Mouse (Mus musculus) NIH3T3 (cell line): ENCODE data around the gene Ptrhd1.
"Not testable (repeated sequence)": the region's sequence is repeated elsewhere in the genome, so short reads cannot be mapped to it uniquely, and the experiment has no call there.

Experiments
- DNase-seq: peaks from one replicate; pipeline ENCODE4 v3.0.0-alpha.2; 2012; ENCODE audit warnings: low read depth

Gene Ptrhd1

DNA sequence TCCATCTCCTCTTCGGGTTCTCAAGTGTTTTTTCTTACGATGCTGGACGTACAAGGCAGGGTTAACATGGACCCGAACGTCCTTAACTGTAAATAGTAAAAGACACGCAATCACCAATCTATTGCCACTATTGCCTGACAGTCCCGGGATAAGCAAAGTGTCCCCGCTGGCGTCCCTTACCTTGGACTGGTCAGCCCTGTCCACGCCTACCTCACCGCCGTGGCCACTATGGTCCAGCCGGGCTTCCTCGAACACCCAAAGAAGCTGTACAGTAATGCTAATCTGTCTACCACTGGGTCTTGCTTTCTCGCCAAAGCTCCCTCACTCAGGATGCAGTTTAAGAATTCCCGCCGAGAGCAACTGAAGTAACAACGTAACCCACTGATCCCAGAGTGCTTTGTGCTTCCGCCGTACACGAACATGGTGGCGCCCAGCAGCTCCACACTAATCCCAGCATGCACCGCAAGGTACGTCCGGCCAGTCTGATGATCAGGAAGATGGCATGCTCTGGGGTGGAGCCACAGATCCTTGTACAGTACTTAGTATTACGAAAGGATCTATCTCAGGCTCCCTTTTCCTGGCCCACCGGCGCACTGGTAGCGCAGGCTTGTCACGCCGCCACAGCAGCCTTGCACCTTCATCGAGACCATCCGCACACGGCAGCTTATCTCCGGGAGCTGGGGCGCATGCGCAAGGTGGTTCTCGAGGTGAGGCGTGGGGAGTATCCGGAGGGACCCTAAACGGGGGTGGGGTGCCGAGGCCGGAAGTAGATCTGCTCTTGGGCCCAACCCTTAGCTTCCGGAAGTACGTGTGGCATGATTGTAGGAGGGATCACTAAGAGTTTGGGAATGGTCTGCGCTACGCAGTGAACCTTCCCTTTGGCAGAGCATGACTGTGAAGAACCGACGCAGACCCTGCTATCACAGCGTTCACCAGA lies at the start of gene Ptrhd1, which contains the start of gene Cenpo:
TSS of gene Ptrhd1 (plus strand) at position 456 of the 937 bp plus-strand sequence.
TSS of gene Cenpo (minus strand) at position 723 of the 937 bp plus-strand sequence.
- peak; percentile 96 for DNase-seq

DNA sequence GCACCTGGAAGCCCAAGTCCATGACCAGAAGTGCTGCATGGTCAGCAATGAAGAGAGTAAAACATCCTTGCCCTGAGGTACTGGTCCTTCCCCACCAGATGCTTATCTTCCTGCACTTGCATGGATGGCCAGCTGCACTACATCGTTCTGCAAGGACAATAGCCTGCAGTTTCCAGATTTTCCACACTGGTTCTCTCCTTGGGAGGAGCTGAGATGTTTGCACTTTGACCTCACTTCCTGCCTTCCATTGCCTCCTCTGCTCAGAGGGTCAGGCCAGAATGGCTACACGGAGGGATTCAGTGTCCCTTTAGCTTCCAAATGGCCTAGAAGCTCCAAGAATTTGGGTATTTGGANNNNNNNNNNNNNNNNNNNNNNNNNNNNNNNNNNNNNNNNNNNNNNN lies 49.2 kb upstream of the Ptrhd1 start:
- no peak for DNase-seq

DNA sequence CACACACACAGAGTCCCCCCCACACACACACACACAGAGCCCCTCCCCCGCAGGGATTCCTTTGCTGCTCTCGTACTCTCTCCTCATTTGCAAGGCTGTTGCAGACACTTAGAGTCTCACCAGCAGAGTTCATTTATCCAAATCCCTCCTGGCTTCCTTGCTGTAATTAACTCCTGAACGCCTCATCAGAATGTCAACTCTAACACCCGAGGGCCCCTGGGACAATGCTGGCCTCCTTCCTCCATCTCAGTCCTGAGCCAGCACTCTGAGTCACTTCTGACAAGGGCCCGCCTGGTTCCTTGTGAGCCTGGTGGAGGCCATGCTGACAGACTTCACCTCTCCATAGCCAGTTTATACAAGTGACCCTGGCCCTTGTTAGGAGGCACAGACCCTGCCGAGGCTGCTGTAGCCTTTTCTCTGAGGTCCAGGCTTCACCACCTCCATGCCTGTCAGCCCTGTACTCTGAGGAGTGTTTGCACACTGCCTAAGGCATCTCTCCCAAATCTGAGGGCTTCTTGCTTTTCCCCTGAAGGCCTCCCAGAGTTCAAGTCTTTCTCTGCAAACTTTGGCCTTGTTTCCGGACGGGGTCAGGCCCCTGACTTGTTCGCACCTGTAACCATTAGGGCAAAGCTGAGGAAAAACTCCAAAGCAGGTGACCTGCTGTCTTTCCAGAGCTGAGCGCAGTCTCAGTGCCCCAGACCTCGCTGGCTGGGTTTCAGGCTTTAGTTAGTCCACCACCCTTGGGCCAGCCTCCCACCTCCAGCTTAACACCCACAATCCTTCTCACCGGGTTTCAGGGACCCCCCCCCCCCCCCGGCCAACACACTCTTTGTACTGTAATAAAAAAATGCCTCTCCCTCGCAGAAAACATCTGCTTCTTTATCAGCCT lies 45.4 kb upstream of the Ptrhd1 start:
- DNase-seq: peak; percentile 95

DNA sequence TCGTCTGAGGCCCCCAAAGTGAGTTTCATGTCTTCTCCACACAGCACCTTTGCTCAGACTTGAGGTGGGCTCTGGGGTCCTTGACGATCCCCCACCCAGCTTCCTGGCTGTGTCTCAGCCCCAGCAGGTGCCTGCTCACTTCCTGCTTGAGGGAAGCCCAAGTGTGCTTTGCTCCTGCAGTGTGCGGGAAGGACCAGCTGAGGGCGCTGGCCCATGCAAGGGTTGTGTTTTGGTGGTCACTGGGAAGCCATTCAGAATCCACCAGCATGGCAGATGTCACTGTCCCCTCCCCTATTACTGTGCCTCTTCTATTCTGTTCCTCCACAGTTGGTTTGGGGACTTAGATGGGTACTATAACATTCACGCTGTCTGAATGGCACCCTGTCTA lies 44.8 kb upstream of the Ptrhd1 start:
- DNase-seq: peak; percentile 45

DNA sequence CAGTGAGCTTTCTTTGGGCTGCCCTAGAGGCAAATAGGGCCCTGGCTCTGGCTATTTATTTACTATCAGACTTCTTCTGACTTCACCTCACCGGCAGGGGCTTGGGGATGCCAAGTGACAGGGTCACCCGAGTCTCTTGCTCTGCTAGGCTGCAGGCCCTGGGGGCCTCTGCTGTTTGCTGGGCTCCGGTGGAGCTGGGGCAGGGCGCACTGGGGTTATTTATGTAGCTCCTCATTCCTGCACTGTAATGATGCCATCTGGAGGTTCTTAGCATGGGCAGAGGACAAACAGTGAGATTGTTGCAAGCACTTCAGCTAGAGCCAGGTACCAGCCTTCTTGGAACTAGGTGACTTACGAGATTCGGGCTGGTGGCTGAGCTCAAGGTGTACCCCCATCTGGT lies 41.3 kb upstream of the Ptrhd1 start:
- DNase-seq: peak; percentile 18

DNA sequence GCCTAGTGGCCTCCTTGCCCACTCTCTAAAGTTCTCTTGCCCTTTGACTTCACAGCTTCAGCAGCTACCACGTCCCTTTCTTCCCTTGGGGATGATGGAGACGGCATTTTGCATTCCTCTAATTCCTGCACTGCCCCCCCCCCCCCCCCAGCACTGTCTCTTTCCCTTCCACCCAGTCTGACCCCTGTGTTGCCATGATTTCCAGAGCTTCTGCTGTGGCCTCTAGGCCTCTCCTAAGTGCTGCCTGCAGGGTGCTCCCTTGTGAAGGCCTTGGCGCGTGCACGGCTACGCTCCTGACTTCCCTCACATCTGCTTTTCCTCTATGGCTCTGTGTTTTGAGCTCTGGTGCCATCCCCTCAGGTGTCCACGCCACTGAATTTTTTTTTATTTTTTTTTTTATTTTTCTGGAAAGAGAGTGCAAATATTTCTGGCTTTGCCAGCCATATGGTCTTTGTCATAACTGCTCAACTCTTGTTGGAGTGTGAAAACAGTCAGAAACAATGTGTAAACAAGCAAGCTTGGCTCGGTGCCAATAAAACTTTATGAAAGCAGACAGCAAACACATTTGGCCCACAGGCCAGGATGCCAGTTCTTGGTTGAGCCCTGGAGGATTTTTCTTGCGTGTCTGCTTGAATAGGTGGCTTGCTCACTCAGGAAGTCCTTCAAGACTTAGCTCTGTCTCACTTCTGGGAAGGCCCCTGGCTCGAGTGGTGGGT lies 40.6 kb upstream of the Ptrhd1 start:
- peak; percentile 71 for DNase-seq

DNA sequence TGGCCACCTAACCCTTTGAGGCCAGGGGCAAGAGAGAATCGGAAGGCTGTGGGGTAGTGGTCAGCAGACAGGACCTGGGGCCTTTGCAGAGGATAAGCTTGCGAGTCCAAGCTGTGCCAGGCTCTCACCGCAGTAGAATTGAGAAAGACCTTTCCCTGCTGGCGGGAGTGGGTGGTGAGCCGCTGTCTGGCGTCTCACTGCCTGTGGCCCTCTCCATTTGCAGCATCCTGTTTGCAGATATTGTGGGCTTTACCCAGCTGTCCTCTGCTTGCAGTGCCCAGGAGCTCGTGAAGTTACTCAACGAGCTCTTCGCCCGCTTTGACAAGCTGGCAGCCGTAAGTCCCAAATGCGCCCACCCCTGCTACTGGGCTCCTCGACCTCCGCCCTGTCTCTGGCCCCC lies 39.2 kb upstream of the Ptrhd1 start:
- no peak for DNase-seq

DNA sequence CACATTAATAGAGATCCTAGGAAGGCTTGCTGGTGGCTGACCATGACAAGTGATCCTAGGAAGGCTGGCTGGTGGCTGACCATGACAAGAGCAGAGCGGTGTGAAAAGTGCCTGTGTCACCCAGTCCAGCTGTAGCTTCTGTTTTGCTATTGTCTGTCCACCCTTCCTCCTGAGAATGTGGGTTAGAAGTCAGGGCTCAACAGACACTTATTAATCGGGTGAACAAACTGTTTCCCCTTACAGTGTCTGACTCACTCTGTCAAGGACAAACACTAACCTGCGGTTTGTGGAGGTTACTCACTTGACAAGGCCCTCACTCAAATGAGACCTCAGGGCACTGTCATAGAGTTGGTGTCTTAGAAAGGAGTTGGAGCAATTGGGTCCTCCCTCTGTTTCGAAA lies 35.1 kb upstream of the Ptrhd1 start:
- no peak for DNase-seq

DNA sequence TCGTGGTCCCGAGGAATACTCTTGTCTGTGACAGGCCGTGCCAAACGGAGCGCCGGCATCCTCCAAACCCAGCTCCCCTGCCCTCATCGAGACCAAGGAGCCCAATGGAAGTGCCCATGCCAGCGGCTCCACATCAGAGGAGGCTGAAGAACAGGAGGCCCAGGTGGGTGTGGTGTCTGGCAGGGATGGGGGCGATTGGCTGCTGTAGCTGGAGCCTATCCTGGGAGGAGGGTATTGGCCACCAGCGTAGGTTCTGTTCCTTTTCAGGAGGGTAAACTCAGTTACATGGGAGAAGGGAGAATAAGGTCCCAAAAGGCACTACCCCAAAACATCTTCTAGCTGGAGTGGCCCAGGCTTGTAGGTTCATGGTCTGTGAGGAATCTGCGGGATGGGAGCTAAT lies 34.6 kb upstream of the Ptrhd1 start:
- DNase-seq: no peak

DNA sequence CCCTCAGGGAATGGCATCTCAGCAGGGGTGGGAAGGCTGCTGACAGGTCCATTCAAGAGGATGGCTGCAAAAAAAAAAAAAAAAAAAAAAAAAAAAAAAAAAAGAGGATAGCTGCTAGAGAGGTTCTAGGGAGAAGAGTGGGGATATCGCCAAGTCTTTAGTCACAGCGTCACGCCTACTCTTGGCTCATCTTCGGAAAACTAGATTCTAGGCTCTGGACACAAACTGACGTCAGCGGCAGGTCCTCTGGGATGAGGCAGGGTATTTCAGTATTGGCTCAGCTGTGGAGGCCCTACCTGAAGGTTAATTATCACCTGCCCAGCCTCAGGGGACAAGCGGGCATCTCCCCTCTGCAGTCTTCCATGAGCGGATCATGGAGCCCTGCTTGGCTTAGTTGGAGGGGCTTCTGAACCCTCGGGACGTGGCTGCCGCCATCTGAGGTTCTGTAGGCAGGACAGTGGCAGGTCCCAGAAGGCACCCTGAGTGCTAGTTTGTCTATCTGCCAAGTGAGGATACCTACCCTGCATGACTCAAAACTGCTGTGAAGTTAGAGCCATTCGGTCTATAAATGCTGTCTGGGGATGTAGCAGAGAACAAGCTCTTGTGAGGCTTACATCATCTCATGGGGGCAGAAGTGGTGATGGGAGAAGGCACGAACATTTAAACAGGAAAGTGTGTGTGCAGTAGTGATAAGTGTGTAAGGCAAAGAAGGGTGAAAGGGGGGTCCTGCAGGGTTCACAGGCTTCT lies 32.2 kb upstream of the Ptrhd1 start:
- peak; percentile 69 for DNase-seq

DNA sequence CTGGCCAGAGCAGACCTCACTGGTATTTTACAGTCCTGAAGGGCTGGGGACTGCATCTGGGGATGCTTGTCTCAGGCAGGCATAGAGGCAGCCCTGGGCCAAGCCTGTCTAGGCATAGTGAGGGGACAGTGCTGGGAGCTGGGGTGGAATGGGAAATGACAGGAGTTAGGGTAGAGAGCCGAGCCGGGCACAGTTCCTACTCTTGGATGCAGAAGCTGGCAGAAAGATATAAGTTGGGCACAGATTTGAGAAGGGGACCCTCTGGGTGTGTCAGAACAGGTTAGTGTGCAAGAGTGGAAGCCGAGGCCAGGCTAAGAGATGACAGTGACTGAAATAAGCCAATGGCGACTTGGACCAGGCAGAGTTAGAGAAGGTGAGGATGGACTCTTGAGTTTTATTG lies 31.6 kb upstream of the Ptrhd1 start:
- DNase-seq: no peak

DNA sequence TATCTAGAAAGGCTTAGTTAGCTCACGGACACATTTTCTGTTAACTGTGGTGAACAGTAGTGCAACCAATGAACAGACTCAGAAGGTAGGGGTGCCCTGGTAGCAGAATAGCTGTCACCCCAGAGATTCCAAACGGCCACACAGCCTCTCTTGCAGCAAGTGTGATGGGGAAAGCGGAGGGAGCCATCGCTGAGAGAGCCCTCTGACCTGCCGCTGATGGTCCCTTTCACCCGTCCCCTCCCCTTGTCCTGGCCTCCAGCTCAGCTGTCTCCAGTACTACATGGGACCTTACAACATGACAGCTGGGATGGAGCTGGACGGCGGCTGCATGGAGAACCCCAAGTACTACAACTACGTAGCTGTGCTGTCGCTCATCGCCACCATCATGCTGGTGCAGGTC lies 27.7 kb upstream of the Ptrhd1 start:
- no peak for DNase-seq

DNA sequence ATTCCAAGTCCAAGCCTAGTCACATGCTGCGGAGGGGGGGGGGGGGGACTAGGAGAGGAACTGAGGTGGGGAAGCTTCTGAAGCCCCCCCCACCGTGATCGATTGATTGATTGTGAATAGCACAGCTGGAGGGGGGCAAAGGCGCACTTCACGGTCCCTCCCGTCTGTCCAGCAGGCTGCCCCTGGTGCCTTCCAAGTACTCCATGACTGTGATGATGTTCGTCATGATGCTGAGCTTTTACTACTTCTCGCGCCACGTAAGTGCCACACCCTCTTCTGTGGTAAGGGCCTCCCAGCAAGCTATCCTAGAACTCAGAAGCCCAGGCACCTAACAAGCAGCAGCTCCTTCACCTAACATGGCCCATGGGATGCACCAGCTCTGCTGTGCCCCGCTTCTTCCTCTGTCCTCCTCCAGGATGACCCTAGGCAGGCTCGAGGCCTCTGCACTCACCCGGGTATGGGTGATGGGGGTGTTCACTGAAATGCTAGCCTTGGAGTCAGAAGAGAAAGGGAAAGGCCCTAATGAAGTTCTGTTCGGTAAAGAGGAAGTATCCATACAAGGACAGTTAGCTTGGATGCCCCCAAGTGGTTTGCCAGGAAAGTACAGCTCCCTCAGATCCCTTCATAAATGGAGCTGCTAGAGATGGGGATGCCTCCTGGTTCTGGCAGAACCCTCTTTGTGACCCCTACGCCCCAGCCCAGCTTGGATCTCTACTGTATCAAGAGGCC lies 25.3 kb upstream of the Ptrhd1 start:
- peak; percentile 82 for DNase-seq

DNA sequence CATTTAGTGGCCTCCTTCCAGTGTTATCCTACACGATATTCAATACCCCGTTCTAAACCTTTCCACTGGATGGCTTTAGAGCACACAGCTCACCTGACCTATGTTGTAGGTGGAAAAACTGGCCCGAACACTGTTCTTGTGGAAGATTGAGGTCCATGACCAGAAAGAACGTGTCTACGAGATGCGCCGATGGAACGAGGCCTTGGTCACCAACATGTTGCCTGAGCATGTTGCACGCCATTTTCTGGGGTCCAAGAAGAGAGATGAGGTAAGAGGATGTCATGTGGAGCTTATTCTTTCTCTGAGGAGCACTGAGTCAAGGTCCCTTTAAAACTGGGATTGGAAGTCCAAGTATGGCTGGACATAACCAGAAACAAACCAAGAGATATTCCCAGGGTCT lies 24.6 kb upstream of the Ptrhd1 start:
- no peak for DNase-seq

DNA sequence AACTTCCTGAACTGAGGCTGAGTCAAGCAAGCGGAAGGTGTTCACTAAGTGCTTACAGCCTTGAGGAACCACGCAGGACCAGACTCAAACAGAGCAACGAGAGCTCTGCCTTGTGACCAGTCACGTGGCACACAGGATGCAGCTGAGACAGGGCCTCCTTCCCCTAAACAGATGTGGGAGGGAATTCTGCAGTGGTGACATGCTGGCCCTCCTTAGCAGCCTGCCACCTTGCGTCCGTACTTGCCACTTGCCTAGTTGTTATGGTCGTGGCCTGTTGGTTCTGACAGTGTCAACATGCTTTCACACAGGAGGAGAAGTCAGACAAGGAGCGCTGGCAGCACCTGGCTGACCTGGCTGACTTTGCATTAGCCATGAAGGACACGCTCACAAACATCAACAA lies 22.7 kb upstream of the Ptrhd1 start:
- no peak for DNase-seq

DNA sequence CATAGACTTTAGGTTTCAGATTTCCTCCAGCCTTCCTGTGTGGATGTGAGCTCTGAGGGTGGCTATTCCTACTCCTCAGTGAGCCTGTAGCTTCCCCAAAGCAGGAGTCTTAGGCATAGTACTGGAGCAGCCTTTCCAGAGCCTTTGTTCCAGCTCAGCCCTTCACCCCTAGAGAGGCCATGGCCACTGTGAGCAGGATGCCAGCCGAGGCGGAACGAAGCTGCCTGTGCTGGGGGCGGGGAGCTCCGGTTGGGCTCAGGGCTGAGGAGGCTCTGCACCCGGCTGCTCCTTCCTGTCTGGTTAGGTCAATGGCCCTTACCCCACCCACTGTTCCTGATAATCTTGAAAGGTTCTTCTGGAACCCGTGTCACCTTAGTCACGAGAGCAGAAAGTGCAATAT lies 20.9 kb upstream of the Ptrhd1 start:
- DNase-seq: no peak

DNA sequence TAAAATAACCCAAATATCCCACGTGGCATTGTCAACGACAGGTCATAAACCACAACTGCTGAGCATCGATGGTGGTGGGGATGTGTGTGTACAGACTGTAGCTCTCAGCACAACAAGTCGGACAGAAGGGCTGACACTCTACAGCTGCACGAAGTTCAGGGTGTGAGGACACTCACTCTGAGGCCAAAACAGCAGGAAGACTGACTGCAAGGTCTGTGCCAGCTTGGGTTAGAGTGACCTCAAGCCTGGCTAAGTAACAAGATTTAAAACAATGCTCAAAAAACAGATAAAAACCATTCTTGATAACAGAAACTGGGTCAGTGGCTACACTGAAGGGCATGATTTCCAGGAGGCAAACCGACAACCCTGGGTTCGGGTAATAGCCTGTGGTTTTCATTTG lies 3.7 kb upstream of the Ptrhd1 start:
- DNase-seq: no peak

DNA sequence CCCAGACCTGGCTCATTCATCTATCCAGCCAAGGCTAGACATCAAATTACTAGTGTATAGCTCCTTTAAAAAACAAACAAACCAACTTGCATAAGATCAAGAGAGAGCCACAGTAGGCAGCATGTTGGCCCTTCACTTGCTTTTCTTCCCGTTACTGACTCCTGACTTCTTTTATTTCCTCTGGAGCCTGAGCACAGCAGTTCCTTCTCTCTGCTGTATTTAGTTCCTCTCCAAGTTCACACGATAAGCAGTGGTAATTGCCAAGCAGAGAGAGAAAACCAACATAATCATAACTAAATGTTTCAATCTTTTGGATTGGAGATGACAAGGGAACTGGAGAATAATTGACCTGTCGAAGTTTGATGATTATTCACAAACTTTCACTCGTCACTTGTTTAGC lies 1.1 kb upstream of the Ptrhd1 start:
- no peak for DNase-seq

DNA sequence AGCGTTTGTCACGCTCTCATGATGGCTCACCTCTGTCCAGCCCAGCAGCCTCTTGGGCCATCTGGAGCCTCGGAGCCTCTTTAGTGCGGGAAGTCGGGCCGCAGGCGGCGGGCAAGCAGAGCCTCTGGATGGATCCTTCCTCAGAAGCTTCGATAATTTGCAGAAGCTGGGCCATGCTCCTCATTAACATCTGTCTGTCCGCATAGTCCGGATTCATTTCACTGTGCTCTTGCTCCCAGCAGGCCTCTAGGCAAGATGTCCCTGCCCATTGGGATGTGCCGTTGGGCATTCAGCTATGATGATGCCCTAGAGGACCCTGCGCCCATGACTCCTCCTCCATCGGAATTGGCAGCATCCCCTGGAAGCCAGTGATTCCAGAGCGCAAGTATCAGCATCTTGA lies 3.7 kb downstream of the Ptrhd1 start:
- DNase-seq: no peak

DNA sequence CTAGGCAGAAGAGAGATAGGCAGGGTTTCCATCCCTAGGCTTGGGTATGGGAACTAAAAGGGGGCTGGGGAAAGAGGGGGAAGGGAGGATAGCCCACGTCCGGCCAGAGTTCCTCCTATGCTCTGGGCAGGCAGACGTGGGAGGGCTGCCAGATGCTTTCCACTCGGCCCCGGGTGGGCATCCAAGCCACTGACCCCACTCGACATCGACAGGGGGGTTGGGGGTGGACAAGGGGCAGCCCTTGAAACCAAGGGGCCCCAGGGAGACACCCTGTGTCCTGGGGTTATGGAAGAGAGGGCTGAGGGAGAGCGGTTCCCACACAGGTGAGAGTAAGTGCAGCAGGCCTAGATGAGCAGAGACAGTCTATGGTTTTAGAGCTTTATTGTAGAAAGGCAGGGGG lies 6.5 kb downstream of the Ptrhd1 start:
- DNase-seq: not testable (repeated sequence)

DNA sequence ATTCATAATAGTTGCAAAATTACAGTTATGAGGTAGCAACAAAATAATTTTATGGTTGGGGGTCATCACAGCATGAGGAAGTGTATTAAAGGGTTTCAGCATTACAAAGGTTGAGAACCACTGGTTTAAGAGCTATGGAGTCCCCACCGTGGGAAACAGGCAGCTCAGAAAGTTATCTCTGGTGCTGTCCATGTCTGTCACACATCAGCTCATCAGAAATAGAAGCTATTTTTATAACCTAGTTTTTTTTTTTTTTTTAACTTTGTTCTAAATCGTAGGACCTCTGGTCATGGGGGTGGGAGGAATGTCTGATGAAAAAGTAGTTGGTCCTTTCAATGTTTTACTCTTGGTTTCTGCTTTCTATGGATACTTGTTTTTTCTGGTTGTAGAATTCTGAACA lies 10.0 kb downstream of the Ptrhd1 start:
- no peak for DNase-seq
